Mouse (Mus musculus) forebrain, postnatal 0 days (tissue): ENCODE results near the gene Reep3. TPM values are rescaled to one million over a fixed set of nuclear protein-coding genes. Genes with fewer than 3 reads are reported as not detected.
A peak's percentile ranks its signal among the peaks of the same experiment; 100 is the strongest.
"Not testable (repeated sequence)": the region's sequence is repeated elsewhere in the genome, so short reads cannot be mapped to it uniquely, and the experiment has no call there.

ENCODE experiments used
- ATAC-seq: fragments of 200-750 bp; cut with Nextera tagmentation; 2 replicates; pipeline ENCODE4 v1.8.0; 2017; ENCODE audit warnings: mild to moderate bottlenecking, moderate library complexity
- DNase-seq: peaks from one replicate; pipeline ENCODE4 v3.0.0-alpha.2; 2015
- H3K27ac ChIP-seq: fragments of 300-500 bp; sonication (generic); 2 replicates; pipeline ENCODE4 v1.5.1; 2014; ENCODE audit warnings: low read depth, mild to moderate bottlenecking, antibody characterized with exemption, low read length, moderate library complexity, mixed read lengths
- H3K27me3 ChIP-seq: fragments of 300-500 bp; sonication (generic); 2 replicates; pipeline ENCODE4 v1.6.1; 2014; ENCODE audit warnings: mild to moderate bottlenecking, low read length, mixed read lengths; ENCODE audit not compliant: insufficient read depth
- H3K36me3 ChIP-seq: fragments of 300-500 bp; sonication (generic); 2 replicates; pipeline ENCODE4 v1.6.1; 2014; ENCODE audit warnings: mild to moderate bottlenecking, moderate library complexity; ENCODE audit not compliant: insufficient read depth
- H3K4me1 ChIP-seq: fragments of 300-500 bp; sonication (generic); 2 replicates; pipeline ENCODE4 v1.6.1; 2014; ENCODE audit warnings: antibody characterized with exemption; ENCODE audit not compliant: insufficient read depth
- H3K4me2 ChIP-seq: fragments of 300-500 bp; sonication (generic); 2 replicates; pipeline ENCODE4 v1.6.1; 2014; ENCODE audit warnings: low read depth, mild to moderate bottlenecking, moderate library complexity
- H3K4me3 ChIP-seq: fragments of 300-500 bp; sonication (generic); 2 replicates; pipeline ENCODE4 v1.5.1; 2014; ENCODE audit warnings: low read depth, low read length, mixed read lengths
- H3K9ac ChIP-seq: fragments of 300-500 bp; sonication (generic); 2 replicates; pipeline ENCODE4 v1.6.1; 2014; ENCODE audit warnings: mild to moderate bottlenecking
- H3K9me3 ChIP-seq: fragments of 300-500 bp; sonication (generic); 2 replicates; pipeline ENCODE4 v1.6.1; 2016; ENCODE audit warnings: low read length
- CTCF ChIP-seq: sonication (generic); IDR thresholded peaks from 2 replicates; pipeline ENCODE4 v1.5.1; 2016; ENCODE audit warnings: antibody characterized with exemption, control low read depth, low read depth
- WGBS: fragments of 180-500 bp; shearing (Covaris S2); extraction: QIAGEN DNeasy Blood & Tissue Kit; methylation state at CpG from one replicate; pipeline ENCODE4 v1.1.7; 2014; 5-methylcytosine and 5-hydroxymethylcytosine counted together
- polyA plus RNA-seq: library from polyadenylated mRNA; unstranded; fragments of >200 nt; fragmentation: Nextera tagmentation; extraction: Ambion mirVana; gene quantifications from 2 replicates; pipeline ENCODE4 v1.2.1, GENCODE M21; 2015
- total RNA-seq: library from RNA; depleted of rRNA; stranded (reverse); fragments of >200 nt; gene quantifications from 2 replicates; pipeline ENCODE4 v1.2.3, GENCODE M21; 2014

Reep3 gene
- total and polyA plus RNA-seq, 2 experiments from 2014 or later = 23.7 to 30.8 TPM

DNA sequence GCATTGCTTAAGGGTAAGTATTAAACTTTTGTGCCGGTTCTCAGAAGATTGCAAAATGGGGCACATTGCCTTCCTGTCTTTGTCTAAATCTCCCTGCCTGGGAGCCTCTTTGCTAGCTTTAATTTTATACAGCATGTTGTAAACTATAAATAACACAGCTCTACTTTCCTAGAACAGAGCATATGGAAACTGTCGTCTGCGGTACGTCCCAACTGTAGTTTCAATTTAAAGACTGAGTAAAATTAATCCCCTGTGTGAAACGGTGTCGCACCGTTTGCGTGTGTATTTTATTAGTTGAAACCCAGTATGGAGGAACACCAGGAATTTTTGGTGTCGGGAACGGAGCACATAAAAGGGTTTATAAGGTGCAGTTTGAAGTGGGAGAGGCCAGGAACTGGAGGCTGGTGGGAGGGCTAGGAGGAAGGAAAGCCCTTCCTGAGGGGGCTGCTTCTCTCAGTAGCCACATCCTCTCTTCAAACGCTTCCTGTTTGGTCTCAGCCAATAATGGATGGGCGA lies 92.2 kb downstream of the Reep3 start:
- no peaks in the 10 kb centered on the region for H3K9me3 ChIP-seq
- ATAC-seq = peak; percentile 72
- H3K4me1 ChIP-seq = peaks cover 26% of the 10 kb centered on the region
- peak overlapping the region; percentile 54 for H3K4me2 ChIP-seq
- 3% methylated on average over 12 of the region's 12 CpGs for WGBS
- no peaks in the 10 kb centered on the region for H3K36me3 ChIP-seq
- no peak for TF ChIP-seq CTCF
- no peak for DNase-seq
- no peaks in the 10 kb centered on the region for H3K27me3 ChIP-seq
- H3K4me3 ChIP-seq = peak overlapping the region; percentile 22
- peak overlapping the region; percentile 42; the same call in 1 of the 2 replicates for H3K9ac ChIP-seq
- peak overlapping the region; percentile 83 for H3K27ac ChIP-seq

DNA sequence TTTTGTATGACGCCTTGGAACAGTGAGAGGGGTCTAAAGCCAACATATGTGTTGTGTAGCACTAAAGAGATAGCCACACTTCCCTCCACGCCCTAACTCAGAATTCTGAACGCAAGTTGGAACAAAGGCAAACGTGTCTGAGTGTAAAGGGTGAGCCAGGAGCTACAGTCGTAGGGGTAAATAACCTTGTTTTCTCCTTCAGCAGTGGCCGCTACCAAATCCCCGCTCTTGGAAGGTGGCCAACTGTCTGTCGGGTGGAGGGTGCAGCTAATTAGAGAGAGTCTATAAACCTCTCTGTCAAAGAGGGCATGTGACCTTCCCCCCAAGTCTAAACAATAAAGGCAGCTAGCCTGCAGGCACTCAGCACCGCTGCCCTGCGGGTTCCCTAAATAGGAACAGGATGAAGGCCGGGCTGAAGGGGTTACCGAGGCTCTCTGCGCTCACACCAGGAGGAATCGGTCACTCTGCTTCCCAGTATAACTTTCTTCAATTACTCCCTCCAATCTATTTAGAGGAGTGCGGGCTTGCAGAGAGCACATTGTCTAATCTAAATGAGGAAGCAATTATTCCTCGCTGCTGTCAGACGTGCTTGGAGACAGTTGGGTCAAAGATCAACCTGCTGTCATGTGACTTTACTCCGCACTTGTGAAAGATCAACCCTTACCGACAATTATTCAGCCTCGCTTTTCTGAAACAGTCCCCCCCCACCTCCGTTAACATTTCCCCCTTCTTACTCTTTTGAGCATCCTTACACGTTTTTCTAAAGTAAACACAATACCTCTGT lies 92.8 kb downstream of the Reep3 start:
- 2% methylated on average over 22 of the region's 22 CpGs for WGBS
- peak overlapping the region; percentile 83 for H3K27ac ChIP-seq
- ATAC-seq (peak; percentile 66), DNase-seq (peak; percentile 73)
- H3K27me3 ChIP-seq = no peaks in the 10 kb centered on the region
- peaks cover 26% of the 10 kb centered on the region for H3K4me1 ChIP-seq
- H3K9me3 ChIP-seq = no peaks in the 10 kb centered on the region
- no peaks in the 10 kb centered on the region for H3K36me3 ChIP-seq
- peak overlapping the region; percentile 54 for H3K4me2 ChIP-seq
- no peak for TF ChIP-seq CTCF
- peak overlapping the region; percentile 22 for H3K4me3 ChIP-seq
- peak overlapping the region; percentile 42 for H3K9ac ChIP-seq

DNA sequence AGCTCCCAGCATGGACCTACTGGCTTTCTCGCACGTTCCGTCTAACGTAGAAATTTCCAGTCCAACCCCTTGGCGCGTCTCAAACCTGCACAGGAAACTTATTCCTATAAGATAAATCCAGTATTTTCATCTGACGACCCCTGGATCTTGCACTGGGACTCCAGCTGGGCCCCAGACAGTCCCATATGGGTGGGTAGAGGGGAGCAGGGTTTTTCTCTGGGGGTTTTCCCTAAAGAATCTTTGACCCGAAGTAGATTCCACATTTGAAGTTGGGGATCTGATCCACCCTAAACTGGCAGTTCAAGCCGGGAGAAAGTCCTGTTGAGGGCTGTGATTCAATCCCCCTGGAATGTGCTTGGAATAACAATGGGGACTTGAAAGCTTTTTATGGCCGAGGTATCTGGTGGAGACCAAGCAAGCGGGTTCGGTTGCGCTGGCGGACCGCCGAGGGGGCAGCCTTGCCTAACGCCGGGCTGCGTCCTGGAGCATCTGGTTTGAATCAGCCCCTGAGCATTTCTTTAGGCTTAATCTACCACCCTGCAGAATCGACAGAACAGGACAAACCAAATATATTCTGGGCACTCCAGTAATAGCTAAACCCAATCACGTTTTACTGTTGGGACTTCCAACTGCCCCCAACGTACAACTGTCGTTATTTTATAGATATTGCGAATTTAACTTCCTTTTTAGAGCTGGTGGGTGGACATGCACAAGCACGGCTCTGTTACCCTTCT lies 93.6 kb downstream of the Reep3 start:
- Histone ChIP-seq H3K4me1 (peaks cover 26% of the 10 kb centered on the region), H3K27me3 (no peaks in the 10 kb centered on the region), H3K9ac (peak overlapping the region; percentile 42), H3K36me3 (no peaks in the 10 kb centered on the region), H3K4me3 (no peak overlapping the region; the same call in 1 of the 2 replicates), H3K27ac (peak overlapping the region; percentile 83), H3K4me2 (peak overlapping the region; percentile 54), H3K9me3 (no peaks in the 10 kb centered on the region)
- ATAC-seq (peak; percentile 40), DNase-seq (peak; percentile 66)
- TF ChIP-seq CTCF = no peak
- WGBS = 3% methylated on average over 25 of the region's 25 CpGs

DNA sequence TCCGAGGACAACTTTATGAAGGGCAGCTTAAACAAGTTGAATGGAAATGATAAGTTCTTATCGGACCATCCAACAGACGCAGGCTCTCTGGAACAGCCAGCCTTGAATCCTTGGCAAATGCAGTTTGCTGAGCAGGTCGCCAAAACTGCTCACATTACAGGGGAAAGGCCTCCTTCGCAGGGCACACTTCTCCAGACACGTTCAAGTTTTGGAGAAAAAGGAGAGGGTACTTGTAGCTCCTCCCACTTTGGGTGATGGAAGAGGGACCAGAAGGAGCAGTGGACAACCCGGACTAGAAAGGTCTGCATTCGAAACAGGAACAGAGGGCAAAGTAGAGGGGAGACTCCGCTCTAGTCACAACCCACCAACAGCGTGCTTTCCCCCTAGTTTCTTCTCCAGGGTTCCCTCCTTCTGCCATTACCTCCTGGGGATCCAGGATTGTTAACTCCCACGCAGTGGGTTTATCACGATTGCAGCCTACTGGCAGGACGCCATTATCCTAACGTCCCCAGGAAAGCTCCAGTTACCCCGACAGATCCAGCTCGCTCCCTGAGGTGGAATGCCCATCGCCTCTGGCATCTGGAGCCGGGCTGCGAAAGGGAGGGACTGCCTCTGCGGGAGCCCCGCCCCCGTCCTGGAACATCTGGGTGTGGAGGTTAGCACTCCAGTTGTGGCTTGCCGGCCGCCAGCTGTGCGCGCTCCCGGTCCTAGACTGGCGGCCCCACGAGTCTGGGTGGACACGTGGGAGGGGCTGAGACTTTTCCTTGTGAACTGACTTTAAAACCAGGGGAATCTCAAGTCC lies 94.3 kb downstream of the Reep3 start:
- peak overlapping the region; percentile 54 for H3K4me2 ChIP-seq
- ATAC-seq = peak; percentile 12; the same call in 1 of the 2 replicates
- H3K27me3 ChIP-seq = no peaks in the 10 kb centered on the region
- H3K36me3 ChIP-seq = no peaks in the 10 kb centered on the region
- no peak for TF ChIP-seq CTCF
- H3K4me3 ChIP-seq = peak overlapping the region; percentile 15
- peak overlapping the region; percentile 83 for H3K27ac ChIP-seq
- DNase-seq = peak; percentile 44
- 0 out of 2 replicates have a peak overlapping the region, but pooled peaks have one; percentile 42 for H3K9ac ChIP-seq
- peaks cover 26% of the 10 kb centered on the region for H3K4me1 ChIP-seq
- no peaks in the 10 kb centered on the region for H3K9me3 ChIP-seq
- WGBS = 12% methylated on average over 30 of the region's 30 CpGs

DNA sequence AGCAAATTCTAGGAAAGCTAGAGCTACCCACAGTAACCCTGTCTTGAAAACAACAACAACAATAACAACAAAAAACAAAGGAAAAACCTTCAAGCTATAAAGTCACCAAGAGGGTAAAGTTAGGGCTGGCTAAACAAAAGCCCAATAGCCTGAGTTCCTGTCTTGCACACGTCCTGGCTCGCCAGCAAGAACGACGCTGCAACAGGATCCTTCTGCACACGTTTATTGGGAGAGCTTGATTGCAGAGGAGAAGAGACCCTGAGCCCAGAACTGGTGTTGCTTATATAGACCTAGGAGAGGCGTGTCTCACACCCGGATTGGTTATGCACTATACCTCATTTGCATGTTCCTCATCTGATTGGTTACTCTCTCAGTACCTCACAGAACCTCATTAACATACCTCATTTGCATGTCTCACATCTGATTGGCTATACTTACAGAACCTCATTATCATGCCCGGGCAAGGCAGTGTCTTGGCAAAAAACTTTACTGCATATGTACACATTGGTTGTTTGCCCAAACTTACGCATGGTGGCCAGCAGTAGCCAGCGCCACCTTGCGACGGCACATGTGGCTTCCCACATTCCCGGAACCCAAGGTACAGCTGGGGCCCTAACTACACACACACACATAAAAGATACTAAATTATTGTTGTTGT lies 95.7 kb downstream of the Reep3 start:
- not testable (repeated sequence) for H3K9ac ChIP-seq, H3K27ac ChIP-seq, H3K27me3 ChIP-seq, H3K9me3 ChIP-seq, H3K36me3 ChIP-seq, DNase-seq, H3K4me2 ChIP-seq, H3K4me3 ChIP-seq, ATAC-seq
- peaks cover 26% of the 10 kb centered on the region for H3K4me1 ChIP-seq
- WGBS = 88% methylated on average over 13 of the region's 13 CpGs

DNA sequence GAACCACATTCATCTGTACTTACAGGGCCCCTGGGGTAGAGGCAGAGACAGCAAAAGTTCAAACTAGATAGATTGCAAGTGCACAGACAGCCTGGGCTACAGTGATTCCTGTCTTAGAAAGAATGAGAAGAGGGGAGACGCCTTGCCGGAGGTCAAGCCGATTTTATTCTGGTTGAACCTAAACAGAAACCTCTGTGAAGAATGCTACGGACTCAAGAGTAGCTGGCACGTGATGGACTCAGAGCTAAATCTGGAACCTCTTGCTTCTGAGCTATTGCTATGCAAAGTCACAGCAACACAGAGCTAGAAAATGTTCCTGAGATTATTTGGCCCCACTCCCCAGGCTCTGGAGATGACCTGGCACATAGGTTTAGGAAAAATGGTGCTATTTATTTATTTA lies 96.6 kb downstream of the Reep3 start:
- no peaks in the 10 kb centered on the region for H3K27me3 ChIP-seq
- H3K4me1 ChIP-seq = peaks cover 26% of the 10 kb centered on the region
- no peak for TF ChIP-seq CTCF
- H3K9ac ChIP-seq = no peak overlapping the region
- H3K4me2 ChIP-seq = no peak overlapping the region
- no peak overlapping the region for H3K27ac ChIP-seq
- ATAC-seq (no peak), DNase-seq (no peak)
- H3K36me3 ChIP-seq = no peaks in the 10 kb centered on the region
- no peak overlapping the region for H3K4me3 ChIP-seq
- WGBS = 93% methylated on average over 5 of the region's 5 CpGs
- H3K9me3 ChIP-seq = no peaks in the 10 kb centered on the region
